Mouse (Mus musculus) hindbrain, embryonic 15.5 days (tissue): Measurements from ENCODE around the gene Chst4. TPM values are rescaled to one million over a fixed set of nuclear protein-coding genes. Genes with fewer than 3 reads are reported as not detected.
A peak's percentile ranks its signal among the peaks of the same experiment; 100 is the strongest.
"Not testable (repeated sequence)": the region's sequence is repeated elsewhere in the genome, so short reads cannot be mapped to it uniquely, and the experiment has no call there.

Experiments used
- ATAC-seq: fragments of 200-750 bp; cut with Nextera tagmentation; 2 replicates; pipeline ENCODE4 v1.8.0; 2017; ENCODE audit warnings: low read depth, moderate number of reproducible peaks, moderate TSS enrichment; ENCODE audit not compliant: low FRiP score
- H3K27ac ChIP-seq: fragments of 300-500 bp; sonication (generic); replicated peaks from 2 replicates; pipeline ENCODE4 v1.5.1; 2015; ENCODE audit warnings: mild to moderate bottlenecking, inconsistent platforms
- H3K27me3 ChIP-seq: fragments of 300-500 bp; sonication (generic); 2 replicates; pipeline ENCODE4 v1.6.1; 2015; ENCODE audit warnings: control low read depth, inconsistent platforms
- H3K36me3 ChIP-seq: fragments of 300-500 bp; sonication (generic); 2 replicates; pipeline ENCODE4 v1.6.1; 2015; ENCODE audit warnings: control low read depth, inconsistent platforms
- H3K4me1 ChIP-seq: fragments of 300-500 bp; sonication (generic); replicated peaks from 2 replicates; pipeline ENCODE4 v1.6.1; 2015; ENCODE audit warnings: control low read depth, inconsistent platforms
- H3K4me2 ChIP-seq: fragments of 300-500 bp; sonication (generic); 2 replicates; pipeline ENCODE4 v1.6.1; 2015; ENCODE audit warnings: moderate library complexity, mild to moderate bottlenecking, inconsistent platforms
- H3K4me3 ChIP-seq: fragments of 300-500 bp; sonication (generic); 2 replicates; pipeline ENCODE4 v1.5.1; 2015; ENCODE audit warnings: mild to moderate bottlenecking, inconsistent platforms
- H3K9ac ChIP-seq: fragments of 300-500 bp; sonication (generic); 2 replicates; pipeline ENCODE4 v1.6.1; 2015; ENCODE audit warnings: inconsistent platforms
- H3K9me3 ChIP-seq: fragments of 300-500 bp; sonication (generic); 2 replicates; pipeline ENCODE4 v1.6.1; 2016; ENCODE audit warnings: control low read depth, inconsistent platforms
- WGBS: fragments of 180-500 bp; shearing (Covaris S2); methylation state at CpG from one replicate; pipeline ENCODE4 v1.1.7; 2015; 5-methylcytosine and 5-hydroxymethylcytosine counted together
- polyA plus RNA-seq: library from polyadenylated mRNA; unstranded; fragments of >200 nt; fragmentation: Nextera tagmentation; extraction: Ambion mirVana; gene quantifications from 2 replicates; pipeline ENCODE4 v1.2.1, GENCODE M21; 2015

Chst4 gene
- polyA plus RNA-seq, 1 experiment from 2014 or later = not detected

- H3K27ac ChIP-seq = no peak overlapping the region
- H3K9me3 ChIP-seq = no peaks in the 10 kb centered on the region
- no peak overlapping the region for H3K9ac ChIP-seq
- WGBS = 87% methylated on average over 4 of the region's 4 CpGs
- H3K4me3 ChIP-seq = no peak overlapping the region
- ATAC-seq = no peak
- H3K36me3 ChIP-seq = no peaks in the 10 kb centered on the region
- H3K27me3 ChIP-seq = no peaks in the 10 kb centered on the region
- no peak overlapping the region for H3K4me2 ChIP-seq
- peaks cover 4% of the 10 kb centered on the region; the same call in 1 of the 2 replicates for H3K4me1 ChIP-seq
Measured at GRCm38 (mm10) chr8:110040509-110040908, 969 bp upstream of the Chst4 start.

GRCm38 (mm10) chr8:110039216-110039615 lies 324 bp downstream of the Chst4 start:
- no peak for ATAC-seq
- H3K4me1 ChIP-seq = peaks cover 4% of the 10 kb centered on the region; the same call in 1 of the 2 replicates
- no peaks in the 10 kb centered on the region for H3K9me3 ChIP-seq
- H3K36me3 ChIP-seq = no peaks in the 10 kb centered on the region
- H3K9ac ChIP-seq = no peak overlapping the region
- no peak overlapping the region for H3K27ac ChIP-seq
- no peak overlapping the region for H3K4me3 ChIP-seq
- no peak overlapping the region for H3K4me2 ChIP-seq
- 45% methylated on average over 7 of the region's 7 CpGs for WGBS
- H3K27me3 ChIP-seq = no peaks in the 10 kb centered on the region

- Histone ChIP-seq H3K4me3 (no peak overlapping the region), H3K9ac (no peak overlapping the region), H3K27ac (no peak overlapping the region), H3K4me1 (peaks cover 4% of the 10 kb centered on the region; the same call in 1 of the 2 replicates), H3K9me3 (no peaks in the 10 kb centered on the region), H3K4me2 (no peak overlapping the region), H3K36me3 (no peaks in the 10 kb centered on the region), H3K27me3 (no peaks in the 10 kb centered on the region)
- WGBS = 58% methylated on average over 2 of the region's 2 CpGs
- ATAC-seq = no peak
Measured at GRCm38 (mm10) chr8:110036156-110036555, 3.4 kb downstream of the Chst4 start.

GRCm38 (mm10) chr8:110034331-110034730 lies 5.2 kb downstream of the Chst4 start:
- WGBS = 59% methylated on average over 4 of the region's 4 CpGs
- no peak overlapping the region for H3K4me2 ChIP-seq
- no peaks in the 10 kb centered on the region for H3K9me3 ChIP-seq
- H3K27me3 ChIP-seq = no peaks in the 10 kb centered on the region
- H3K4me1 ChIP-seq = peaks cover 4% of the 10 kb centered on the region; the same call in 1 of the 2 replicates
- no peak overlapping the region for H3K9ac ChIP-seq
- H3K36me3 ChIP-seq = no peaks in the 10 kb centered on the region
- ATAC-seq = no peak
- H3K27ac ChIP-seq = no peak overlapping the region
- H3K4me3 ChIP-seq = no peak overlapping the region

GRCm38 (mm10) chr8:110033771-110034170 lies 5.8 kb downstream of the Chst4 start:
- not testable (repeated sequence) for H3K27me3 ChIP-seq, H3K4me3 ChIP-seq
- WGBS = 35% methylated on average over 8 of the region's 8 CpGs

GRCm38 (mm10) chr8:110022768-110023344 lies 16.7 kb downstream of the Chst4 start:
- Histone ChIP-seq H3K9me3 (no peaks in the 10 kb centered on the region), H3K4me2 (no peak overlapping the region), H3K36me3 (no peaks in the 10 kb centered on the region), H3K4me3 (no peak overlapping the region), H3K27me3 (no peaks in the 10 kb centered on the region), H3K27ac (no peak overlapping the region), H3K9ac (no peak overlapping the region), H3K4me1 (no peaks in the 10 kb centered on the region)
- 94% methylated on average over 10 of the region's 10 CpGs for WGBS
- ATAC-seq = no peak

More at GRCm38 (mm10) chr8:110033771-110034170, 5.8 kb downstream of the Chst4 start:
- H3K27ac ChIP-seq, H3K4me1 ChIP-seq, H3K4me2 ChIP-seq, H3K36me3 ChIP-seq, H3K9ac ChIP-seq, ATAC-seq, H3K9me3 ChIP-seq: not testable (repeated sequence)

- no peak for ATAC-seq
- H3K27me3 ChIP-seq = no peaks in the 10 kb centered on the region
Measured at GRCm38 (mm10) chr8:110022081-110022480, 17.5 kb downstream of the Chst4 start.

GRCm38 (mm10) chr8:110010868-110011267 lies 28.7 kb downstream of the Chst4 start:
- WGBS = 40% methylated on average over 5 of the region's 5 CpGs
- Histone ChIP-seq H3K4me1 (peaks cover 8% of the 10 kb centered on the region), H3K9ac (no peak overlapping the region), H3K36me3 (no peaks in the 10 kb centered on the region), H3K27ac (no peak overlapping the region), H3K9me3 (no peaks in the 10 kb centered on the region), H3K4me2 (no peak overlapping the region), H3K27me3 (peaks cover 4% of the 10 kb centered on the region; the same call in 1 of the 2 replicates), H3K4me3 (no peak overlapping the region)
- no peak for ATAC-seq

More at GRCm38 (mm10) chr8:110022081-110022480, 17.5 kb downstream of the Chst4 start:
- Histone ChIP-seq H3K27ac (no peak overlapping the region), H3K9me3 (no peaks in the 10 kb centered on the region), H3K9ac (no peak overlapping the region), H3K4me2 (no peak overlapping the region), H3K36me3 (no peaks in the 10 kb centered on the region), H3K4me1 (no peaks in the 10 kb centered on the region), H3K4me3 (no peak overlapping the region)
- 62% methylated on average over 6 of the region's 6 CpGs for WGBS

GRCm38 (mm10) chr8:110008995-110009446 lies 30.5 kb downstream of the Chst4 start:
- Histone ChIP-seq H3K4me2 (no peak overlapping the region), H3K4me1 (peaks cover 8% of the 10 kb centered on the region), H3K9me3 (no peaks in the 10 kb centered on the region), H3K4me3 (no peak overlapping the region), H3K27ac (no peak overlapping the region), H3K27me3 (peaks cover 4% of the 10 kb centered on the region; the same call in 1 of the 2 replicates), H3K9ac (no peak overlapping the region), H3K36me3 (no peaks in the 10 kb centered on the region)
- 68% methylated on average over 8 of the region's 8 CpGs for WGBS
- ATAC-seq = no peak

GRCm38 (mm10) chr8:110008228-110008994 lies 31.1 kb downstream of the Chst4 start:
- Histone ChIP-seq H3K27me3 (peaks cover 4% of the 10 kb centered on the region; the same call in 1 of the 2 replicates), H3K36me3 (no peaks in the 10 kb centered on the region), H3K4me3 (no peak overlapping the region), H3K9ac (no peak overlapping the region), H3K4me1 (peaks cover 8% of the 10 kb centered on the region), H3K27ac (no peak overlapping the region), H3K9me3 (no peaks in the 10 kb centered on the region), H3K4me2 (no peak overlapping the region)
- 90% methylated on average over 26 of the region's 26 CpGs for WGBS
- ATAC-seq = no peak

- no peak overlapping the region for H3K4me3 ChIP-seq
- H3K27ac ChIP-seq = peak overlapping the region; percentile 75
- no peaks in the 10 kb centered on the region for H3K9me3 ChIP-seq
- no peaks in the 10 kb centered on the region for H3K36me3 ChIP-seq
- 0 out of 2 replicates have a peak overlapping the region, but pooled peaks have one; percentile 3 for H3K4me2 ChIP-seq
- no peak overlapping the region for H3K9ac ChIP-seq
- peaks cover 8% of the 10 kb centered on the region for H3K4me1 ChIP-seq
- WGBS = 46% methylated on average over 17 of the region's 17 CpGs
- peak; percentile 85 for ATAC-seq
- H3K27me3 ChIP-seq = peaks cover 2% of the 10 kb centered on the region; the same call in 1 of the 2 replicates
Measured at GRCm38 (mm10) chr8:110006312-110007023, 33.1 kb downstream of the Chst4 start.

GRCm38 (mm10) chr8:110004300-110004699 lies 35.2 kb downstream of the Chst4 start:
- Histone ChIP-seq H3K27ac (no peak overlapping the region), H3K9me3 (no peaks in the 10 kb centered on the region), H3K9ac (no peak overlapping the region), H3K4me2 (no peak overlapping the region), H3K4me3 (no peak overlapping the region), H3K27me3 (no peaks in the 10 kb centered on the region), H3K36me3 (no peaks in the 10 kb centered on the region), H3K4me1 (peaks cover 8% of the 10 kb centered on the region)
- ATAC-seq = no peak
- 84% methylated on average over 5 of the region's 5 CpGs for WGBS
